Mouse (Mus musculus) urinary bladder, postnatal 36 days (tissue): ENCODE data around the gene Gm10392.
A peak's percentile ranks its signal among the peaks of the same experiment; 100 is the strongest.

ENCODE experiments used
- DNase-seq, 2 experiments: peaks; one replicate each; pipeline ENCODE4 v3.0.0; 2022; ENCODE audit warnings: low spot score in 2 of 2, mixed read lengths in 1 of 2

Gene Gm10392

DNA sequence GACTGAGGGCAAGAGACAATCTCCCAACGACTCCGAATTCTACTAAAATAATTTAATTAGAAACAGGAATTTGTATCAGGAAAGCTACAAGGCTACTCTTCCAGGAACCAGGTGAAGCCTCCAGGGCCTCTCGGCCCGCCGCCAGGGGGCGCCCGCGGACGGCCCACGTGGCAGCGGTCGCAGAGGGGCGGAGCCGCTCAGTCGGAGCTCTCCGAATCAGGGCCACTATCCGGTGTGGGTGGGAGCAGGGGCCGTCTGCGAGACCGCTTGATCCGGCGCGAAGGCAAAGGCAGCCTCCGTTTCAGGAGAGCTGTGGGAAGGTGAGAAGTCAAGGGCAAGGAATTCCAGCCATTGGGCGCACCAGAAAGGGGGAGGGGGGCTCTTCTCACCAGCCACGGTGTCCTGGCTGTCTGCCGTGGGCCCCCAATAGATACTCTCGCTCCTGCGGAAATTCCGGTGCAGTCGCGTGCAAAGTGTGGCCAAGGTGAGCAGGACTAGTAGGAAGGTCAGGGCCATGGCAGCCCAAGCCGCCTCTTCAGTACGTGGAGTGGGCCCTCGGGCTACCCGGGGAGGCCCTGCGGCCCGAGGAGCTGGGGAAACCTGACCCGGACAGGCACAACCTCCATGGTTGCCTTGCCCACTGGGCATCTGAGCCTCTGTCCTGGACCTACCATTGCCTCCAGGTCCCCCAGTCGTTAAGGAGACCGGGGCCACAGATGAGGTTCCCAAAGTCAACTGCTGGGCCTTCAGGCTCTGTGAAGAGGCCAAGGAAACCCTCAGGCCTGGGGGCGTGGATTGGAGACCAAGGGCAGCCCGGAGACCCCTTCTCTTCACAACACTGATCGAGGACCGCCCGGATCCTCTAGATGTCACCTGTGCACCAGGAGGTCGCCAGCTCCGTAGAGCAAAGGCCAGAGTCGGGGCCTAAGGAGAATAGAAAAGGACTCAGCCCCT lies 10.7 kb downstream of the Gm10392 start:
- peak; percentile 73 to 85 for DNase-seq

DNA sequence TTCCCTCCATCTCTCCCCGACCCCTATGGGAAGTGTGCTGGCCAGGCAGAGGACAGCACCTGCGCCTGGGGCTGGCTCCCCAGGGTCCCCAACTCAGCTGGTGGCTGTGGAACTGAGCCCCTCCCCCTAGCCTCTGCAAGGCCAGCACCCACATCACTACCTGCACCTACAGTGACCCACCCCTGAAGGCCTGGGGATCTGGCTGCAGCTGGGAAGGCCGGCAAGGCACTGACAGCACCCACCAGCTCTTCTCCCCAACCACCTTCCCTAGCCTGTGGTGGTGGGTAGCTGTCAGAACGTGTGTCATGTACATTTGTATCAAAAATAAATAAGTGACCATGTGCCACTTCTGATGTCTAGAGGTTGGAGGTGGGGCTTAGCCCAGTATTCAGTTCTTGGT lies 11.6 kb downstream of the Gm10392 start:
- DNase-seq, result no peak

DNA sequence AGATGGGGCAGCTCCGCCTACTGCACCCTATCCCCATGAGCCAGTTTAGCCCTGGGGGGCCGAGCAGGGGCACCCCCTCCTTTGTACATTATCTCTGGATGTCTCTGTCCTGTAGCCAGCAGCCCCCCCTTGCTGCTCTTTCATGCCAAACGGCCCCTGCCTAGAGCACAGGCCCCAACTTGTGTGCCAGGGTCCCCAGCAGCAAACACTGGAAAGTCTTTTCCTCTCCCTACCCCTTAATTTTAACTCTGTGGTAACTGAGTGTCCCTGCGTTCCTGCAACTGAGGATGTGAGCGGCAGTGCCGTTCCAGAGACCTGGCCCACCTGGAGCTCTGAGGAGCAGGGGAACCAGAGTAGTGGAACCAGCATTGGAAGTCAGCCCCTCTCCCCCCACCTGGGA lies 12.1 kb downstream of the Gm10392 start:
- no peak for DNase-seq

DNA sequence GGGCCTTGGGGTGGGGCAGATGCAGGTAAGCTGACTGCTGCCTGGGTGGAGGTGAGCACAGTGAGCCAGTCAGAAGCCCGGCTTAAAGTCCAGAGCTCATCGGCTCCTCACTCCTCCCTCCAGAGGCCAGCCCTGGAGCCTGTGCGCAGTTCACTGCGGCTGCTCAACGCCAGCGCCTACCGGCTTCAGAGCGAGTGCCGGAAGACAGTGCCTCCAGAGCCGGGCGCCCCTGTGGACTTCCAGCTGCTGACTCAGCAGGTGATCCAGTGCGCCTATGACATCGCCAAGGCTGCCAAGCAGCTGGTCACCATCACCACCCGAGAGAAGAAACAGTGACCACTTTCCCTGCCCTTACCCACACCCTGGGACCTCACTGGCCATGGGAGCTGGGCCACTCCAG lies 12.7 kb downstream of the Gm10392 start:
- DNase-seq, result no peak

DNA sequence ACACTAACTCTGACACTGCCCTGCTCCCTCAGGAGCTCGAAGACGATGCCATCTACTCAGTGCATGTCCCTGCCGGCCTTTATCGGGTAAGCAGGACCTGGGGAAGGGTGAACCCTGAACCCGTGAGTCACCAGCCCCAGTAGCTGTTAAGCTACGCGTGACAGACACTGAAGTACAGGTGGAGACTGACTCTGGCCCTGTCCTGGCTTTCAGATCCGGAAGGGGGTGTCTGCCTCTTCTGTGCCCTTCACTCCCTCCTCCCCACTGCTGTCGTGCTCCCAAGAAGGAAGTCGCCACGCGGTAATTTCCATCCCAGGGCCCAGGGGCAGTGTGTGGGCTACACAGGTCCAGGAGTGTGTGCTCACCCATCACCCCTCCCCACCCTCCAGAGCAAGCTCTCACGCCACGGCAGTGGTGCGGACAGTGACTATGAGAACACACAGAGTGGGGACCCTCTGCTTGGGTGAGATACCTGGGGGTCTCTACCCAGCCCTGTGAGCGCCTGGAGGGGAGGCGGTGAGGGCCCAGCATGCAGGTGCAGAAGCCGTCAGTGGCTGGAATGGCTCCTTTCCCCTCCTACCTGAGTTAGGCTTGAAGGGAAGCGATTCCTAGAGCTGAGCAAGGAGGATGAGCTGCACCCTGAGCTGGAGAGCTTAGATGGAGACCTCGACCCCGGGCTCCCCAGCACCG lies 13.6 kb downstream of the Gm10392 start:
- no peak for DNase-seq

DNA sequence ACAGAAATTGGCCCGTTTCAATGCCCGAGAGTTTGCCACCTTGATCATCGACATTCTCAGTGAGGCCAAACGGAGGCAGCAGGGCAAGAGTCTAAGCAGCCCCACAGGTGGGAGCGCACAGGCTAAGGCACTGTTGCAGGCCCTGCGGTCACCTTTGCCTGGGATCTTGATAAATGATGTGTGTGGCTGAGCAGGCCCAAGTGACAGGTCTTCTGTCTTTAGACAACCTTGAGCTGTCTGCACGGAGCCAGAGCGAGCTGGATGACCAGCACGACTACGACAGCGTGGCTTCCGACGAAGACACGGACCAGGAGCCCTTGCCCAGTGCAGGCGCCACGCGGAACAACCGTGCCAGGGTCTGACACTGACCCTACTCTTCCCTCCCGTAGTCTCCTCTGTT lies 14.6 kb downstream of the Gm10392 start:
- no peak for DNase-seq

DNA sequence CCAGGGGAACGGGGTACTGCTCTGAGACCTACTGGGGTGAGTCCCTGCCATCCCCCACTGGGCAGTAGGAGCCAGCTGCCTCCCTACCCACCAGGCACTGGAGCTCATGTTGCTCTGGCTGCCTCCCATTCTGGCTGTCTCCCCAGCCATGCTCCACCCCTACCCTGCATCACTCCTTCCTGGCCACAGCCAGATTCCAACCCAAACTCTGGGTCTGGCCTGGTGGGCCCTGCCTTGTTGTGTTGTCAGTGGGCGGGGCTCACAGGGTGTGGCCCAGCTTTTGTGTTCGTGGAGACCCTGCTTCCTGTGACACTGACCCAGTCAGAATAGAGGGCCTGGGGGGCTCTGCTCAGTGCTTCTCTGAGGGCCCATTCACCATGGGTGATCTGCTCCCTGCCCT lies 15.5 kb downstream of the Gm10392 start:
- DNase-seq, result no peak

DNA sequence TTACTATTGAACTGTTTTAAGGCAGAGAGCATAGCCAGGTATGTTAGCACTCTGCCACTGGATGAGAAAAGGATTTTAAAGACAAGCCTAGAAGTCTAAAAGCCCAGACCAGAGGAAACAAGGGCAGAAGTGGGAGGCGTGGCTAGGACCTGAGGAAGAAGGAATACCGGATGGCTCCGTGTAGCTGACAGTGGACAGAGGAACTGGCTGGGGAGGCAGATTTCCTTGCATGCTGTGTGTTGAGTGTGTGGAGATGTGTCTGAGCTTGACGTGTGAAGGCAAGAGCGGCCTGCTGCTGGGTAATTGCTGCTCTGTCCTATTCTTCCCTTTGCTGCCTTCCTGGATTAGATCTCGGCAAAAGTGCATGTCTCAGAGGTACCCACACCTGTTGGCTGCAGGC lies 16.5 kb downstream of the Gm10392 start:
- no peak for DNase-seq

DNA sequence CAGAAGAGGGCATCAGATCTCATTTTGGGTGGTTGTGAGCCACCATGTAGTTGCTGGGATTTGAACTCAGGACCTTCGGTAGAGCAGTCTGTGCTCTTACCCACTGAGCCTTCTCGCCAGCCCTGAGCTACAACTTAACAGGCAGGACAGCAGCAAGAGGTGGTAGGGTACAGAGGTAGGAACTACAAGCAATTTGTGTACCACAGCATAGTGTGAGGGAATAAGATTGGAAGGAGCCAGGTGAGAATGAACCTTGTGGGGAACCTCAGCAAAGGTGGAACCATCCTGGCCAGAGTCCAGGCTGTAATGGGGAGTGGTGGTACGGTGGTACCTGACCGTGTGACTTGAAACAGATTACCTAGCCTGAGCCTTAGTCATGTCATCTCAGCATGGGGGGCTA lies 17.0 kb downstream of the Gm10392 start:
- DNase-seq, result no peak

DNA sequence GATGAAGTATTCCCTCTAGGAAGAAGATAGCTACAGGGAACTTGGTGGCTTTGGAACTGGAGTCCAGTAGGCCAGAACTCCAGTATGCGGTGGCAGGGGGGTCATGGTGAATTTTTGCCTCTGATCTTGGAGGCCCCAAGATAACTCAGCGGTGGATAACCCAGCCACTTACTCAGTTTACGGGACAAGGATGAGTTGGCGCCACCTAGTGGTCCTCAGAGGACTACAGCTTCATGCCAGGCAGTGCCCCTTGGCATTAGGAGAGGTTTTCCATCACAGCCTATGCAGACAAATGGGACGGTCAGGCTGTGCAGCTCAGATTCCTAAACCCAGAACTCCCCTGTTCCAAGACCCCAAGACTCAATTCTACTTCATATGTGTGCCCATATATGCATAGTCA lies 17.6 kb downstream of the Gm10392 start:
- peak in 1 of 2 experiments; percentile 70 for DNase-seq

DNA sequence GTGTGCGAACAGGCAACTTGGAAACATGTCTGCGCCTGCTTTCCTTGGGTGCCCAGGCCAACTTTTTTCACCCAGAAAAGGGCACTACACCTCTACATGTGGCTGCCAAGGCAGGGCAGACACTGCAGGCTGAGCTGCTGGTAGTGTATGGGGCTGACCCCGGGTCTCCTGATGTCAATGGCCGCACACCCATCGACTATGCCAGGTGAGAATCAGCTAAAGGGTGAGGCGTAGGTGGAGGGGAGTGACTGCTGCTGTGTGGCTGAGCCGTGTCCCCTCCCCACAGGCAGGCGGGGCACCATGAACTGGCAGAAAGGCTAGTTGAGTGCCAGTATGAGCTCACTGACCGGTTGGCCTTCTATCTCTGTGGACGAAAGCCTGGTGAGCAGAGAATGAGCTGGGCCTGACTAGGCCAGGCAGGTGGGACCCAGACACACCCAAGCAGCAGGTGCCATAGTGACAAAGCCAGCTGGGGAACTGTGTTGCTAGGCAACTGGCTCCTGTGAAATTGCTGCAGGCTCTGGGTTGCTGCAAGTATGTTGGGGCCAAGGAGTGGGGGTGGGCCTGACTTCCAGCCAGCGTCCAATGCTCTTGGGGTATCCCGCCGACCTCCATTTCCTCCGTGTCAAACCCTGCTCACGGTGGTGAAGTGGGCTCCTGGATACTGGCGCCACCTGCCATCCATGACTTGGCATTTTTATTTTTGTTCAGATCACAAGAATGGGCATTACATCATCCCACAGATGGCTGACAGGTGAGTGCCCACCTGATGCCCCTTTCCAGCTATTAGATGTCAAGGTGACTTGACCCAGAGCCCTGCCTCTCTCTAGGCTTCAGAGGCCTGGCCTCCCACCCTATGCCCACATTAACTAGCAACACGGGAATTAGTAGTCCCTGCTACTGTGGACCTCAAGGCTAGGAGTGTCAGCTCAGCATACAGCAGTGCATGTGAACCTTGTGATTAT lies 18.4 kb downstream of the Gm10392 start:
- no peak for DNase-seq

DNA sequence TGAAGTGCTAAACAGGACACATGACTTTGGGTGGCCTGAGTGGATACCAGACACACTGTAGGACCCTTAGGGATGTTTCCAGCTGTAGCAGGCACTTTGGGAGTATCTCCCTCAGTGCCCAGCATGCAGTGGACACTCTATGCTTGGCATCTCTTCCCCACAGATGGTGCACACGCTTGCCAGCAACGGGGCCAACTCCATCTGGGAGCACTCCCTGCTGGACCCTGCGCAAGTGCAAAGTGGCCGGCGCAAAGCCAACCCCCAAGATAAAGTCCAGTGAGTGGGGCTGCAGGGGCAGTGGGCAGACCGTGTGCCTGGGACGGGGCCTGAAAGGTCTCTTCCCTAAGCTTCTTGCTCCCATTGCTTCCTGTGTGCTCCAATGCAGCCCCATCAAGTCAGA lies 19.6 kb downstream of the Gm10392 start:
- no peak for DNase-seq

DNA sequence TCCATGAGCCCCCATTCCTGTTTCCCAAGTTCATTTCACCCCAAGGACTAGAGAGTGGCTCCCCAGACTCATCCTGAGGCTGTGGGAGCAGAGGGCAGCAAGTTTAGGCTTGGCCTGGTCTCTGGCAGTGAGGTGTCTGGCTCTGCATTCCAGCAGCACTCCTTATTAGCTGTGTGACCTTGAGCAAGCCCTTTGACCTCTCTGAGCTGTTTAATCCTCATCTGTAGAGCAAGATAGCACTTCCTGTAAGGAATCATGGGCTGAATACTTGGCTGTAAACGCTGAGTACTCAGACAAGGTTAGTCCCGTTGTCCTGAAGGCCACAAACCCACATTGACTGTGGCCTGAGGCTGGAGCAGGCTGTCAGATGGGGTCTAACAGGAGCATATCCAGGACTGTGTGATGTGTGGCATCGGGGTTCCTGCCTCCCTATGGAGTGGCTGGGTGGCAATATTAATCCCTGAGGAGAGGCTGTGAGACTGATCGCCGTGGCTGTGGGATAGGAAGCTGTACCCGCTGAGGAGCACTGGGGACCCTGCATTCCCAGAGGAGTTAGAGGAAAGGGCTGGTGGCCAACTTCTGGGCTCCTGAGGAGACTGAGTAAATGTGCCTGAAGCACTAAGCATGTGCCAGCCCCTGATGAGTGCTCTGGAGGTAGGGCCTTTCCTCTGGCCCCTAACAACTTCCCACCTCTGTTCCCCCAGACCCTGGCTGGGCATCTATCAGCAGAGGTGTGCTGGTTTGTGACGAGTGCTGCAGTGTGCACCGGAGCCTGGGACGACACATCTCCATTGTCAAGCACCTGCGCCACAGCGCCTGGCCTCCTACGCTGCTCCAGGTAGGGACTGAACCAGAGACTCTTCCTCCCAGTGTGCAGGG lies 20.5 kb downstream of the Gm10392 start:
- no peak for DNase-seq

DNA sequence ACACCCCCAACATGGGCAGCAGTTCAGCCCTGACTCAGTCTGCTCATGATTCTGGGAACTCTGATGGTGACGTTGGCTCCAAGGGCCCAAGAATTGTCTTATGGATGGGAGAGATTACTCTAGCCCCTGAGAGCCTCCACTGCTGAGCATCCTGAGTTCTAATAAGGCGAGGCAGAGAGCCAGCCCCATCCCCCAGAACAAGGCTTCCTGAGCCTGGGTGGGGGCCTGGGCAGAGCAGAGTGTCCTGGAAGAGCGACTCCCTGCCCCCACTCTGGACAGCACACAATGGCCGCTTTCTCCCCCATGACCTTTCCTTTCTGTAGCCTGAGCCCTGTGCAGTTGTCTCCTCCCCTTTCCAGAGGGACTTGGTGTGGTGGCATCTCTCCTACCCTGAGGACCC lies 21.1 kb downstream of the Gm10392 start:
- DNase-seq, result no peak

DNA sequence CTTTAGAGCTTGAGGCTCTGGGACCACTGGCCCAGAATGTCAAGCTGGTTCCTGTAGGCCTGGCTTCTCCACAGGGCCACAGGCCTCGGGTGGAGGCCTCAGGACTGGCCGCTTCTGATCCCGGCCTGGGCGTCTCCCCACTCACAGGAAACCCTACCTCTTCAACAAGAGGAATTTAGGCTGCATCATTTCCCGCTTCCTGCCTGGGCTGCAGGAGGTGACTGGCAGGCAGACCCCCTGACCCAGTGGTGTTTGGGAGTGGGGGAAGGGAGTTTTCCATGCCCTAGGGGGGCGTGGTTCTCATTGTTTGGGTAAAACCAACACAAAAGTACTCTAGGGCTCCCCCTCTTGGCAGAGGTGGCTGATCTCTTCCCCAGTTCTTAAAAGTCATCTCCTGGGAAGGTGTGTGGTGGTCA lies 21.6 kb downstream of the Gm10392 start:
- DNase-seq, result peak in 1 of 2 experiments; percentile 65

DNA sequence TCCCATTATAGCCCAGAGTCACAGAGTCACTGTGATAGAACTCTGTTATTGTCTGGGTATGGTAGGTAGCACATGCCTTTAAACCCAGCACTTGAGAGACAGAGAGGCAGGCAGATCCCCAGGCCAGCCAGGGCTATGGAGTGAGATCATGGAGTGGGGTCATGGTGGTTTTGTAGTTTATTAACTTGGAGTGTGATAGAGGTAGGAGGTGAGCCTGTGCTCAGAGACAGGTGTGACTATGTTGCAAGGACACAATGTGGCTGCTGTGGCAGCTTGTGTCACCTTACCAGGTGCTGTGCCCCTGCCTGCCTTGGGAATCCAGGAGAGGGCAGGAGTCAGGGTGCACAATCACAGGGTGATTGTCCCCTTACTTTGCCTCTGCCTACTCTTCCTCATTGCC lies 23.5 kb downstream of the Gm10392 start:
- DNase-seq, result no peak

DNA sequence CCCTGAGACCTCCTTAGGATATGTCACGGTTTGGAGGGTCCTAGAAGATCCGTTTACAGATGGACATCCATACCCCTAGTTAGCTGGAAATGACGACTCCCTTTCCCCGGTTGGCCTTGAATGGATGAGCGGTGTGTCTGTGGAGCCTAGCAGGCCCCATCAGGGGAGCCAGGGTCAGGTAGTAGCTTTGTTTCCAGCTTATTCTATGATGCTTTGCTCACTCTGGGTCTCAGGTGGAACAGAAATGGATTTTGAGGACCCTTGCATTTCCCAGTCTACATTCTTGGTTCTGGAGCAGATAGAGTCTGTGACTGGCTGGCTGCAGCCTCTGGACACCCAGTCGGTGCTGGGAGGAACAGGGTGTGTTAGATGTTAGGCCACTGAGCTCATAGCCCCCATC lies 24.2 kb downstream of the Gm10392 start:
- DNase-seq, result no peak

DNA sequence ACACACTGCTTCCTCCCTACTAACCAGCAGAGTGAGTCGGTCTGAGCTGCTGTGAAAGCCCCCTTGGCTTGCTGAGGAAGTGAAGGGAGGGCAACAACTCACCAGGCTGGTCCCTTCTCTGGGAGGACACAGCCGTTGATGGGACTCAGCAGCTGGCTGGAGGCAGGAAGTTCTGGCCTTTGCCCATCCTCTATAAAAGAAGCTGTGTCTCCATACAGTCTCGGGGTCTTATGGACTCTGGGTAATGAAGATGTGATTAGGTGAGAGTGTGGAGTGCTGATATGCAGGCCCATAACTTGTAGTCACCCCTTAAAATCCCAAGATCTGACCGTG lies 24.7 kb downstream of the Gm10392 start:
- no peak for DNase-seq

DNA sequence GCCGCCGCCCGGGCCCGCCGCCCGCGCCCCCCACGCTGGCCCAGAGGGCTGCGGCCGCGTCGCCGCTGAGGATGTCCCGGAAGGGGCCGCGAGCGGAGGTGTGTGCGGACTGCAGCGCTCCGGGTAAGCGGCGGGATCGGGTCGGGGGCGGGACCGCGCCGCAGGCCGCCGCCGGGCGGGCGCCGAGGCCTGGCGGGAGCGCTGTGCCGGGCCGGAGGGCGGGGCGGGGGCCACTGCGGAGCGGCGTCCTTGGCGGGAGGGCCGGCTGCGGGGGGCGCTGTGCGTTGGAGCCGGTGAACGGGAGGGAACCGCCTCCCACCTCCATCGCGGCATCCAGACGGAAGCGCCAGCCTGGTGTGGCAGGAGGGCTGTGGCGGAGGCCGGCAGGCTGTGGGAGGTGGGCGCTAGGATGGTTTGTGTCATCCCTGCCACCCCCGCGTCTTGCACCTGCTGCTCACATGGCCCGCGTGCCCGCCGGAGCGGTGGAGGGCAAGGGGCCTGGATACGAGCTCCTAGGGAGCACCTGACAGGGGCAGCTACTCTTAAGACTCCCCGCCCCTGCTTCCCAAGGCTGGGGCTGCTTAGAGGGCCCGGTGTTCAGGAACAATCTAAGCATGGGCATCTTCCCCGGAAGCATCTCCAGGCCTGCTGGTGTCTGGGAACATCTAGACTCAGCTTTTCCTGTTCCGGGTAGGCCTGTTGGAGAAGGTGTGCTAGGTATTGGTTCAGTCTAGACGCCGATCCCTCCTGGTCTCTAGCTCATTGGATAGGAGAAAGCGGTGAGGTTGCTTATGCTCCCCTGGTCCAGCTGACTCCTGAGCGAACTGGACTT lies 25.3 kb downstream of the Gm10392 start, which contains the start of gene Git1:
Gene Git1, plus strand, starts transcription at position 51 of the 832 bp plus-strand sequence.
- DNase-seq, result no peak

DNA sequence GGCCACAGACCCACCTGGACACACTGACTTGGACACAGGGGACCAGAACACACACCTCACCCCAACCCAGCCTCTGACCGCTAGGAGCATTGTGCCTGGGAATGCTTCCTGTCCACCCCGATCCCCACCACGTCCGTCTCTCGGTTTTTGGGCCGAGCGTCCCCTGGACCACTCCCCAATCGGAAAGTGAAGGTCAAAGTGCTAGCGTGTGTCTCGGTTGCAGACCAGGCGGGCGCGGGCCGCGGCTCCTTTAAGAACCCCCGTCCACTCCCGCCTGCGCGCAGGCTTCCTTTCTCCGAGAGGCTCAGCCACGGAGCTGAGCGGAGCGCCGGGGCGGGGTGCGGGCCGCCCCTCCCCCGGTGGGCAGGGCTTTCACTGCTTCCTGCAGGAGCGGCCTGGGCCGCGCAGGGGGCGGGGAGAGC lies 26.1 kb downstream of the Gm10392 start:
- peak; percentile 93 to 94 for DNase-seq
